Mouse (Mus musculus): Measurements from ENCODE around the gene Dpy30.

The Dpy30 gene

DNA sequence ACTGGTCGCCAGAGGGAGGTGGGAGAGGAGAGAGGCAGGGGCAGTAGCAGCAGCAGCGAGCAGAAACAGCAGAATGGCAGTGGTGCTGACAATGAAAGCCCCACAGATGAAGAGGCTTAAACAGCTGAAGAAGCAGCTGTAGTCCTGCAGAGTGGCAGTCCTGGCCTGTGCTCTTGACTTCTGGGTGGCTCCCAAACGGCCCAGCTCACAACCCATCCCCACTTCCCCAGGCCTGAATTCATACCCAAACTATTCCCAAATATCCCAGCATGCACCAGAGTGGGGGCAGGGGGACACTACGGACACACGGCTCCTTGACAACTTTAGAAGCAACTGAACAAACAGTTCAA is 58.6 kb downstream of the Dpy30 start:
- DNase-seq (ENCODE audit: low read depth, low spot score): no peak

DNA sequence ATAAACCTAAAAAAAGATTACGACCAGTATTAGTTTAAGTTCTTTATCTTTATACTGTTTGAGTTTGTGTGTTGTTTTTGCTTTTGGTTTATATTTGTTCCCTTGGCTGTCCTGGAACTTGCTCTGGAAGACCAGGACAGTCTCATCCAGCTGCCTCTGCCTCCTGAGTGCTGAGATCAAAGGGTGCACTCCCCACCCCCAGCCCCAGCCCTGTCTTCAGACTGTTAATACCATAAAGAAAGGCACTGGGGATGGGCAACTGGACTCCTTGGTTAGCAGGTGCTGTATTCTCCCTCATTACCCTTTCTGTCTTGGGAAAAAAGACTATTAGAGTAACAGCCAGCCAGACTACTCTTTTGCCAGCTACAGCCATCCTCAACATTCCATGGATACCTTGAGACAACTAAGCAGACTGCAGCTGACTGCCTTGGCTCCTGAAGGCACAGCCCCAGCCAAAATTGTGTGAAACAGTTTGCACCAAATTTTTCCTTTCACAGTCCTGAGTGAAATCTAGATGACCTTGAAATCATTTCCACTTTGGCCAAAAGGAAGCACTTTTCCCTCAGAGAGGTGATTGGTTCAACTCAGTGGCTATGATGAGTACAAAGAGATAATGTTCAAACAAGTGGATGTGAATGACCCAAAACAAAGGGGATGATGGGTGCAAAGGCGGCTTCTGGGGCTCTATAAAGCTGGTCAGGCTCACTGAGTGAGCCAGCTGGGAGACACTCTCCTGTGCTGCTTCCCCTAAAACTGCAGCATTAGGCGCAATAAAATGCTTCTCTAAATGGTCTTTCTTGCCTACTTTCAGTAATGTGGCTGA is 59.2 kb downstream of the Dpy30 start:
- peak; percentile 32 for DNase-seq (ENCODE audit: low read depth, low spot score)

DNA sequence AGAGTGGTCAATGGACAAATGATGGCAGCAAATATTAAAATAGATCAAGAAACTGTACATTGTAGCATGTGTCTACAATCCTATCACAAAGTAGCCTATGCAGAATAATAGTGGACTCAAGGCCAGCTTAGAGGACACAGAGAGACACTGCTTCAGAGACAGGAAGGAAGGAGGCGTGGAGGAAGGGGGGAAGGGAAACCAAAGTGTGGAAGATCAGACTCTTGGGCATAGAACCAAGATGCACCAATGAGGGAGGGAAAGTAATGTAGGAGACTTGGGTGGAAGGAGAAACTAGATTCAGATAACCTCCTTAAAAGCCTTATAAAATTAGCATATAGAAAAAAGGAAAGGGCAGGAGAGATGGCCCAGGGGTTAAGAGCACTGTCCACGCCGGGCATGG is 61.3 kb downstream of the Dpy30 start:
- DNase-seq (ENCODE audit: low read depth, low spot score): no peak
